Mouse (Mus musculus): Measurements from ENCODE around the gene App. TPM values are rescaled to one million over a fixed set of nuclear protein-coding genes. Genes with fewer than 3 reads are reported as not detected.

The App gene
- polyA plus RNA-seq, 1 experiment from 2014 or later, result 180 TPM

DNA sequence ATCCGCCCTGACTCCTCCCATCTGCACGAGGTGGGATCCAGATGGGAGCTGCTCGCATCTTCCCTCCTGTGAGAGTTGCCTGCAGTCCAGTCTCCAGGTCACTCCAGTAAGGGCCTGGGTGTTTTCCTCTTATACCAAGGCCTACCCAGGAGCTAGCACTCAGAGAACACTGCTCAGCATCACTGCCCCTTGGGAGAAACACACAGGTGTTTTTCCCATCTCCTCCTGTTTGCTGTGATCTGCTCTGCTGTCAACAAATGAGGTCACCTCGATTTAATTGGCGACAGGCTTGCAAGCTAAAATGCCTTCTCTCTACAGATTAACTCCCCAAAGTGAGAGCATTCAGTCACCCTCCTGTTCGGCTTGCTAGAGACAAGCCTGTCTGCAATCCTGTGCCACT is 216.3 kb downstream of the App start:
- H3K4me2 ChIP-seq (replicated peaks), result no peak overlapping the region
- 68% methylated on average over 6 of the region's 6 CpGs for WGBS
- H3K27ac ChIP-seq, result no peak overlapping the region
- H3K36me3 ChIP-seq, result peaks cover 49% of the 10 kb centered on the region
- no peaks in the 10 kb centered on the region for H3K4me1 ChIP-seq
- H3K9me3 ChIP-seq, result no peaks in the 10 kb centered on the region
- no peak for ATAC-seq (ENCODE audit: low FRiP score, low read depth)
- no peaks in the 10 kb centered on the region for H3K27me3 ChIP-seq
- H3K9ac ChIP-seq, result no peak overlapping the region
- no peak overlapping the region for H3K4me3 ChIP-seq

DNA sequence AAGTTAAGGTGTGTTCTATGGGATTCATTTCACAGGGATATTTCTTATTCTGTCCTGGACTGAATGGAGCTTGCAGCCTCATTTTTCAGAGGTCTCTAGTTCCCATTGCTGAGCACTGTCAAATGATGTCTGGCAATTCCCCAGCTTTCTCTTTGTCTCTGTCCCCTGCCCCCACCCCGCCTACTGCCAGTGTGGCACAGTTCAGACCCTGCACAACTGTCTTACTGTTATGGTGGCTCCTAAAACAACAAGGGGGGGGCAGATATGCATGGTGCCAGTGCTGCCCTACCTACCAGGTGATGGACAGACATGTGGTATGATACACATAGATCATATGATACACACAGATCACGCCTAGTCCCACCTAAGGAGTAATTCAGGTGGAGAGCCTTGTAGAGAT is 216.9 kb downstream of the App start:
- Histone ChIP-seq H3K27me3 (no peaks in the 10 kb centered on the region), H3K9me3 (no peaks in the 10 kb centered on the region), H3K36me3 (peaks cover 47% of the 10 kb centered on the region), H3K4me2 (replicated peaks) (no peak overlapping the region), H3K9ac (no peak overlapping the region), H3K4me1 (no peaks in the 10 kb centered on the region), H3K27ac (no peak overlapping the region), H3K4me3 (no peak overlapping the region)
- ATAC-seq (ENCODE audit: low FRiP score, low read depth), result no peak
- 84% methylated on average over 2 of the region's 2 CpGs for WGBS

GRCm38 (mm10) chr16:84955840-84956239 is 217.7 kb downstream of the App start:
- ATAC-seq (ENCODE audit: low FRiP score, low read depth), result peak; percentile 10
- peaks cover 39% of the 10 kb centered on the region for H3K36me3 ChIP-seq
- WGBS, result 75% methylated on average over 1 of the region's 1 CpGs

GRCm38 (mm10) chr16:84955204-84955839 is 218.2 kb downstream of the App start:
- no peak overlapping the region for H3K27ac ChIP-seq
- H3K9ac ChIP-seq, result no peak overlapping the region
- no peaks in the 10 kb centered on the region for H3K27me3 ChIP-seq
- no peaks in the 10 kb centered on the region for H3K4me1 ChIP-seq
- peaks cover 33% of the 10 kb centered on the region for H3K36me3 ChIP-seq
- 35% methylated on average over 26 of the region's 26 CpGs for WGBS
- H3K4me3 ChIP-seq, result no peak overlapping the region
- peak; percentile 90 for ATAC-seq (ENCODE audit: low FRiP score, low read depth)
- H3K9me3 ChIP-seq, result no peaks in the 10 kb centered on the region
- H3K4me2 ChIP-seq (replicated peaks), result peak overlapping the region; percentile 38

More at GRCm38 (mm10) chr16:84955840-84956239, 217.7 kb downstream of the App start:
- H3K9me3 ChIP-seq, result no peaks in the 10 kb centered on the region
- no peaks in the 10 kb centered on the region for H3K27me3 ChIP-seq
- no peak overlapping the region for H3K27ac ChIP-seq
- no peak overlapping the region for H3K4me3 ChIP-seq
- H3K9ac ChIP-seq, result no peak overlapping the region
- no peak overlapping the region for H3K4me2 ChIP-seq (replicated peaks)
- no peaks in the 10 kb centered on the region for H3K4me1 ChIP-seq

- H3K36me3 ChIP-seq, result no peaks in the 10 kb centered on the region
- no peak overlapping the region for H3K27ac ChIP-seq
- no peak overlapping the region for H3K9ac ChIP-seq
- no peaks in the 10 kb centered on the region for H3K4me1 ChIP-seq
- 68% methylated on average over 3 of the region's 3 CpGs for whole genome bisulfite sequencing
- H3K4me3 ChIP-seq, result no peak overlapping the region
- no peak overlapping the region for H3K4me2 ChIP-seq (replicated peaks)
- ATAC-seq (ENCODE audit: low FRiP score, low read depth), result no peak
- no peaks in the 10 kb centered on the region for H3K9me3 ChIP-seq
- no peaks in the 10 kb centered on the region for H3K27me3 ChIP-seq
These were observed 242.5 kb downstream of the App start for GRCm38 (mm10) chr16:84931024-84931423.

GRCm38 (mm10) chr16:84927827-84928226 is 245.7 kb downstream of the App start:
- 96% methylated on average over 1 of the region's 1 CpGs for WGBS
- Histone ChIP-seq H3K27me3 (no peaks in the 10 kb centered on the region), H3K4me2 (replicated peaks) (no peak overlapping the region), H3K4me3 (no peak overlapping the region), H3K4me1 (no peaks in the 10 kb centered on the region), H3K36me3 (no peaks in the 10 kb centered on the region), H3K9me3 (no peaks in the 10 kb centered on the region), H3K27ac (no peak overlapping the region), H3K9ac (no peak overlapping the region)
- no peak for ATAC-seq (ENCODE audit: low FRiP score, low read depth)

DNA sequence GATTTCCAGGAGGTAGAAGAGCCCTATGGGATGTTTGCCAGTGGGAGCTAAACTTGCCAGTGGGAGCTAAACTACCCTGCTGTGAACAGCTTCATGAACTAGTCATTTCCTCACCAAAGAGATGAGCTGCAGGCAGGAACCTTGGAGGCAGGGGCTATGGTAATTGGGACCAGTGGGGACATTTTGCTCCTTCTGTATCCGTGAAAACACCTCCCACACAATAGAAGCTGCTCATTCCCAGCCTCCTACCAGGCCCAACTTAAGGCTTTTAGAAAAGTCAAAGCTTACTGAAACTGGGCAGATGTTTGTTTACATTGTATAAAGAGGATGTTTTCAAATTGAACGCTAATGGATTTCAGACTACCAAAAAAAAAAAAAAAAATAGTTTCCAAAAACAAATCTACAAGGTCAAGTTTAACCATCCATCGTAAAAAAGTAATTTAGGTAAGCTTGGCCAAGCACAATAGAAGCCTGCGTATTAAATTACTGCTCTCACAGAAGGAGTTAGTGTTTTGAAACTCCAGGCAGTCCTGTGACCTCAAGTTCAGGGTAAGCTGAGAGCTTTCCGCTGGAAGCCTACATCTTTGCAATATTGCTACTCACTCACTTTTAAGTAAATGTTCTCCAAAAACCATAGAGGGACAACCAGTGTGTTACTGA is 253.8 kb downstream of the App start:
- peak overlapping the region; percentile 75; the same call in 1 of the 2 replicates for H3K27ac ChIP-seq
- H3K36me3 ChIP-seq, result no peaks in the 10 kb centered on the region
- 18% methylated on average over 5 of the region's 5 CpGs for WGBS
- H3K9me3 ChIP-seq, result no peaks in the 10 kb centered on the region
- ATAC-seq (ENCODE audit: low FRiP score, low read depth), result peak; percentile 79
- H3K4me3 ChIP-seq, result no peak overlapping the region
- no peaks in the 10 kb centered on the region for H3K27me3 ChIP-seq
- no peak overlapping the region for H3K9ac ChIP-seq
- peaks cover 18% of the 10 kb centered on the region for H3K4me1 ChIP-seq
- H3K4me2 ChIP-seq (replicated peaks), result 0 out of 2 replicates have a peak overlapping the region, but pooled peaks have one; percentile 14

- ATAC-seq (ENCODE audit: low FRiP score, low read depth), result no peak
- Histone ChIP-seq H3K9ac (no peak overlapping the region), H3K27ac (peak overlapping the region; percentile 75; the same call in 1 of the 2 replicates), H3K4me1 (peaks cover 18% of the 10 kb centered on the region), H3K36me3 (no peaks in the 10 kb centered on the region), H3K9me3 (no peaks in the 10 kb centered on the region), H3K27me3 (no peaks in the 10 kb centered on the region), H3K4me3 (no peak overlapping the region), H3K4me2 (replicated peaks) (no peak overlapping the region)
- WGBS, result 73% methylated on average over 3 of the region's 3 CpGs
These were observed 254.5 kb downstream of the App start for GRCm38 (mm10) chr16:84919087-84919486.

DNA sequence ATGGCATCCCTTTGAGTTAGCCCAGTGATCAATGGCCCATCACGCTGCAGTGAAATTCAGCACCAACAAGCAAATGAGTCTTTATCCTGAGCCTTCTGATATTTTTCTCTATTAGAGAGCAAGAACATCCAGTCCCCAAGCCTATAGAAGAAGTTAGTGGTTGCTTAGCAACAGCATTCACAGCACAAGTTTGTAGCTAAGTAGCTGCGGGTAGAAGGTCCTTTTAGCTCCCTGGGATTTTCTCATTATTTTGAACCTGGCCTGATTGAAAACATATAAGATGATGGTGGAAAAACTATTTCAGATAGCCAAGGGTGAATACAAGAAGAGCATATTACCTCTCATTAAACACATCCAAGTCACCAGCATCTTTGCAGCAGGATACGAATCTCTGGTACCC is 256.8 kb downstream of the App start:
- no peaks in the 10 kb centered on the region for H3K9me3 ChIP-seq
- H3K4me1 ChIP-seq, result peaks cover 17% of the 10 kb centered on the region
- no peaks in the 10 kb centered on the region for H3K36me3 ChIP-seq
- no peak for ATAC-seq (ENCODE audit: low FRiP score, low read depth)
- no peak overlapping the region for H3K4me3 ChIP-seq
- WGBS, result 50% methylated on average over 3 of the region's 3 CpGs
- H3K27me3 ChIP-seq, result no peaks in the 10 kb centered on the region
- H3K27ac ChIP-seq, result no peak overlapping the region
- no peak overlapping the region for H3K4me2 ChIP-seq (replicated peaks)
- no peak overlapping the region for H3K9ac ChIP-seq

DNA sequence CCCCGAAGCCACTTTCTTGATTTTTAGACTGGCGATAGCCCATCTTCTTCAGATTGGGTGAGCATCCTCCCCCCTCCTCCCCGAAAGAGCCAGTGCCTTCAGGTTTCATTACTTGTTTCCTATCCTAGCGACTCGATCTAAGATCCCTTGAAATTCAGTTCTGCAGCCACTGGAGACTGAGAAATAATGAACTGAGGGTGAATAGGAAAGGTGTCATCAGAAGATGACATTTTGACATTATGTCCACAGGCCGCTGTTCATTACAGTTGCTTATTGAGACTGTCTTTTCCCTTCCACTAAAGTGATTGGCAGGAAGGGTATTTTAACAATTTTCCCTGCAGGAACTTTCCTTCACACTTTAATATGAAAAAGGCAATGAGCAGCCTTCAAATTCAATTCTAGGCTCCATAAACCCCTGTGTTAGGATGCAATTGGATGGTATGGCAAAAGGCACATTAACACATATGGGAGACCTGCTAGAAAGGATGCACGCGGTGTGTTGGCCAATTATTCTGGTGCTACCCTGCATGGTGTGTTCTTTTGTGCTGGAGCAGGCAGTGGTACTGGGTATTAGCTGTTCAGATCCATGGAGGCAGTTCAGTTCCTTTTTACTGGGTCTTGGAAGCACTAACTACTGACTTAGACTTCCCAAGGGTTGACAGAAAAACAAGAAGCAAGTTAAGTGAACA is 261.9 kb downstream of the App start:
- Histone ChIP-seq H3K4me1 (no peaks in the 10 kb centered on the region), H3K27me3 (no peaks in the 10 kb centered on the region), H3K27ac (no peak overlapping the region), H3K4me2 (replicated peaks) (no peak overlapping the region), H3K4me3 (no peak overlapping the region), H3K9me3 (no peaks in the 10 kb centered on the region), H3K9ac (no peak overlapping the region), H3K36me3 (no peaks in the 10 kb centered on the region)
- WGBS, result 87% methylated on average over 8 of the region's 8 CpGs
- no peak for ATAC-seq (ENCODE audit: low FRiP score, low read depth)

DNA sequence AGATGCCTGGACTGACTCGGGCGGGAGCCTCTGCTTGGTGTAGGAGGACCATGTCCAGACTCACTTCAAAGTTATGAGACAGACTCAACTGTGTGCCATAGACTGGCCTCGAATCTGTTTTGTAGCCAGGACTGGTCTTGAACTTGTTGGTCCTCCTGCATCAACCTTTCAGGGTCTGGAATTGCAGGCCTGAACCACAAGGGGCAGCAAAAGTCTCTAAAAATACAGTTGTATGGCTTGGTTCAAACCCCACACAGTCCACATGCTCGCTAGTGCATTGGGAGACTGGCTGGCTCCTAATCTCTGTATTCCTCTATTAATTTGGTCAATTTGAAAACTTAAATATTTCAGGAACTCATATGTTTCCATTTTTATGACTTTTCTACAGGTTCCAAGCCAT is 270.6 kb downstream of the App start:
- Histone ChIP-seq H3K9me3 (no peaks in the 10 kb centered on the region), H3K4me3 (no peak overlapping the region), H3K4me1 (no peaks in the 10 kb centered on the region), H3K27me3 (no peaks in the 10 kb centered on the region), H3K9ac (no peak overlapping the region), H3K4me2 (replicated peaks) (no peak overlapping the region), H3K27ac (no peak overlapping the region), H3K36me3 (no peaks in the 10 kb centered on the region)
- ATAC-seq (ENCODE audit: low FRiP score, low read depth), result no peak
- WGBS, result 88% methylated on average over 4 of the region's 4 CpGs
